Mouse (Mus musculus) embryonic facial prominence, embryonic 13.5 days (tissue): ENCODE results near the gene Fitm1. TPM values are rescaled to one million over a fixed set of nuclear protein-coding genes. Genes with fewer than 3 reads are reported as not detected.
A peak's percentile ranks its signal among the peaks of the same experiment; 100 is the strongest.

ENCODE experiments used
- ATAC-seq: fragments of 200-750 bp; cut with Nextera tagmentation; 2 replicates; pipeline ENCODE4 v1.8.0; 2017; ENCODE audit warnings: low read depth; ENCODE audit not compliant: insufficient number of reproducible peaks, insufficient read depth, low FRiP score, low TSS enrichment
- H3K27ac ChIP-seq: fragments of 300-500 bp; sonication (generic); 2 replicates; pipeline ENCODE4 v1.5.1; 2015; ENCODE audit warnings: moderate library complexity, mild to moderate bottlenecking, inconsistent platforms
- H3K27me3 ChIP-seq: fragments of 300-500 bp; sonication (generic); 2 replicates; pipeline ENCODE4 v1.6.1; 2015; ENCODE audit warnings: mild to moderate bottlenecking, inconsistent platforms
- H3K36me3 ChIP-seq: fragments of 300-500 bp; sonication (generic); 2 replicates; pipeline ENCODE4 v1.6.1; 2015; ENCODE audit warnings: mild to moderate bottlenecking, inconsistent platforms
- H3K4me1 ChIP-seq: fragments of 300-500 bp; sonication (generic); 2 replicates; pipeline ENCODE4 v1.6.1; 2015; ENCODE audit warnings: inconsistent platforms
- H3K4me2 ChIP-seq: fragments of 300-500 bp; sonication (generic); 2 replicates; pipeline ENCODE4 v1.6.1; 2015; ENCODE audit warnings: moderate library complexity, mild to moderate bottlenecking, inconsistent platforms
- H3K4me3 ChIP-seq: fragments of 300-500 bp; sonication (generic); 2 replicates; pipeline ENCODE4 v1.5.1; 2015; ENCODE audit warnings: mild to moderate bottlenecking, inconsistent platforms
- H3K9ac ChIP-seq: fragments of 300-500 bp; sonication (generic); 2 replicates; pipeline ENCODE4 v1.6.1; 2015; ENCODE audit warnings: mild to moderate bottlenecking, inconsistent platforms
- H3K9me3 ChIP-seq: fragments of 300-500 bp; sonication (generic); 2 replicates; pipeline ENCODE4 v1.6.1; 2016; ENCODE audit warnings: inconsistent platforms
- WGBS: fragments of 180-500 bp; shearing (Covaris S2); methylation state at CpG from one replicate; pipeline ENCODE4 v1.1.7; 2015; ENCODE audit warnings: mixed read lengths; 5-methylcytosine and 5-hydroxymethylcytosine counted together
- polyA plus RNA-seq: library from polyadenylated mRNA; unstranded; fragments of >200 nt; fragmentation: Nextera tagmentation; extraction: Ambion mirVana; gene quantifications from 2 replicates; pipeline ENCODE4 v1.2.1, GENCODE M21; 2015

Fitm1 gene
- polyA plus RNA-seq, 1 experiment from 2014 or later: 5.3 TPM

GRCm38 (mm10) chr14:55570588-55570987, 4.8 kb upstream of the Fitm1 start:
- Histone ChIP-seq H3K27me3 (no peaks in the 10 kb centered on the region), H3K36me3 (peaks cover 47% of the 10 kb centered on the region), H3K4me3 (no peak overlapping the region), H3K9me3 (no peaks in the 10 kb centered on the region), H3K4me2 (no peak overlapping the region), H3K9ac (no peak overlapping the region), H3K4me1 (0 out of 2 replicates have a peak, but pooled peaks cover 4% of the 10 kb centered on the region), H3K27ac (no peak overlapping the region)
- no peak for ATAC-seq
- 91% methylated on average over 2 of the region's 2 CpGs for WGBS

- 0 out of 2 replicates have a peak, but pooled peaks cover 5% of the 10 kb centered on the region for H3K4me1 ChIP-seq
- no peaks in the 10 kb centered on the region for H3K9me3 ChIP-seq
- H3K4me3 ChIP-seq: no peak overlapping the region
- H3K27me3 ChIP-seq: no peaks in the 10 kb centered on the region
- no peak overlapping the region for H3K4me2 ChIP-seq
- H3K27ac ChIP-seq: no peak overlapping the region
- H3K36me3 ChIP-seq: peaks cover 35% of the 10 kb centered on the region
- no peak overlapping the region for H3K9ac ChIP-seq
- ATAC-seq: no peak
Measured at GRCm38 (mm10) chr14:55571760-55572159, 3.7 kb upstream of the Fitm1 start.

- ATAC-seq: no peak
- H3K27me3 ChIP-seq: no peaks in the 10 kb centered on the region
- H3K4me2 ChIP-seq: no peak overlapping the region
- no peaks in the 10 kb centered on the region for H3K9me3 ChIP-seq
- peaks cover 14% of the 10 kb centered on the region for H3K4me1 ChIP-seq
- H3K36me3 ChIP-seq: peaks cover 13% of the 10 kb centered on the region
- 0 out of 2 replicates have a peak overlapping the region, but pooled peaks have one; percentile 32 for H3K9ac ChIP-seq
- H3K27ac ChIP-seq: no peak overlapping the region
- 67% methylated on average over 13 of the region's 13 CpGs for WGBS
- no peak overlapping the region for H3K4me3 ChIP-seq
Measured at GRCm38 (mm10) chr14:55575711-55576110, 294 bp downstream of the Fitm1 start.

GRCm38 (mm10) chr14:55576376-55576775, 959 bp downstream of the Fitm1 start:
- peaks cover 14% of the 10 kb centered on the region for H3K4me1 ChIP-seq
- H3K27me3 ChIP-seq: no peaks in the 10 kb centered on the region
- H3K4me3 ChIP-seq: no peak overlapping the region
- no peak for ATAC-seq
- 74% methylated on average over 16 of the region's 16 CpGs for WGBS
- H3K36me3 ChIP-seq: peaks cover 16% of the 10 kb centered on the region
- no peak overlapping the region for H3K4me2 ChIP-seq
- no peak overlapping the region for H3K27ac ChIP-seq
- no peaks in the 10 kb centered on the region for H3K9me3 ChIP-seq
- H3K9ac ChIP-seq: no peak overlapping the region

GRCm38 (mm10) chr14:55577871-55578667, 2.7 kb downstream of the Fitm1 start, which contains the start of gene Psme1:
Gene Psme1 (plus strand): TSS chr14:55578123.
- under 1% methylated on average over 27 of the region's 32 CpGs for WGBS
- peaks cover 14% of the 10 kb centered on the region for H3K4me1 ChIP-seq
- H3K4me2 ChIP-seq: peak within 1 kb of the TSS; percentile 73
- H3K36me3 ChIP-seq: peaks cover 26% of the 10 kb centered on the region
- H3K9ac ChIP-seq: peak within 1 kb of the TSS; percentile 95
- H3K27me3 ChIP-seq: no peaks in the 10 kb centered on the region
- peak within 1 kb of the TSS; percentile 78 for H3K27ac ChIP-seq
- ATAC-seq: peak; percentile 89
- H3K4me3 ChIP-seq: peak within 1 kb of the TSS; percentile 82
- H3K9me3 ChIP-seq: no peaks in the 10 kb centered on the region

GRCm38 (mm10) chr14:55578668-55579269, 3.4 kb downstream of the Fitm1 start:
- no peaks in the 10 kb centered on the region for H3K27me3 ChIP-seq
- H3K4me2 ChIP-seq: peak overlapping the region; percentile 73
- peak; percentile 34 for ATAC-seq
- H3K9me3 ChIP-seq: no peaks in the 10 kb centered on the region
- H3K4me1 ChIP-seq: peaks cover 14% of the 10 kb centered on the region
- peak overlapping the region; percentile 82 for H3K4me3 ChIP-seq
- peaks cover 26% of the 10 kb centered on the region for H3K36me3 ChIP-seq
- H3K27ac ChIP-seq: peak overlapping the region; percentile 78
- 27% methylated on average over 6 of the region's 6 CpGs for WGBS
- peak overlapping the region; percentile 95 for H3K9ac ChIP-seq

GRCm38 (mm10) chr14:55579511-55580496, 4.4 kb downstream of the Fitm1 start:
- Histone ChIP-seq H3K9me3 (no peaks in the 10 kb centered on the region), H3K27me3 (peaks cover 7% of the 10 kb centered on the region; the same call in 1 of the 2 replicates), H3K4me2 (0 out of 2 replicates have a peak overlapping the region, but pooled peaks have one; percentile 73), H3K9ac (no peak overlapping the region; the same call in 1 of the 2 replicates), H3K36me3 (peaks cover 26% of the 10 kb centered on the region), H3K4me1 (peaks cover 20% of the 10 kb centered on the region), H3K27ac (no peak overlapping the region), H3K4me3 (0 out of 2 replicates have a peak overlapping the region, but pooled peaks have one; percentile 3)
- WGBS: 84% methylated on average over 23 of the region's 23 CpGs
- no peak for ATAC-seq

- H3K4me3 ChIP-seq: no peak overlapping the region
- no peak overlapping the region for H3K4me2 ChIP-seq
- no peaks in the 10 kb centered on the region for H3K9me3 ChIP-seq
- H3K9ac ChIP-seq: no peak overlapping the region
- peaks cover 24% of the 10 kb centered on the region for H3K4me1 ChIP-seq
- H3K27me3 ChIP-seq: peaks cover 9% of the 10 kb centered on the region; the same call in 1 of the 2 replicates
- 96% methylated on average over 16 of the region's 16 CpGs for WGBS
- H3K36me3 ChIP-seq: peaks cover 26% of the 10 kb centered on the region
- H3K27ac ChIP-seq: no peak overlapping the region
- ATAC-seq: no peak
Measured at GRCm38 (mm10) chr14:55580731-55581130, 5.3 kb downstream of the Fitm1 start.

GRCm38 (mm10) chr14:55581981-55582681, 6.7 kb downstream of the Fitm1 start:
- no peaks in the 10 kb centered on the region for H3K9me3 ChIP-seq
- peaks cover 24% of the 10 kb centered on the region for H3K4me1 ChIP-seq
- no peak overlapping the region for H3K4me3 ChIP-seq
- no peak overlapping the region for H3K9ac ChIP-seq
- H3K27me3 ChIP-seq: peaks cover 9% of the 10 kb centered on the region; the same call in 1 of the 2 replicates
- H3K4me2 ChIP-seq: no peak overlapping the region
- peaks cover 28% of the 10 kb centered on the region for H3K36me3 ChIP-seq
- no peak overlapping the region for H3K27ac ChIP-seq
- ATAC-seq: no peak
- 68% methylated on average over 9 of the region's 9 CpGs for WGBS

GRCm38 (mm10) chr14:55584303-55584701, 8.9 kb downstream of the Fitm1 start:
- peaks cover 9% of the 10 kb centered on the region; the same call in 1 of the 2 replicates for H3K27me3 ChIP-seq
- H3K4me2 ChIP-seq: peak overlapping the region; percentile 87
- H3K9me3 ChIP-seq: no peaks in the 10 kb centered on the region
- peak overlapping the region; percentile 52 for H3K4me3 ChIP-seq
- H3K36me3 ChIP-seq: peaks cover 49% of the 10 kb centered on the region
- H3K4me1 ChIP-seq: peaks cover 16% of the 10 kb centered on the region
- H3K9ac ChIP-seq: peak overlapping the region; percentile 74
- no peak overlapping the region for H3K27ac ChIP-seq
- no peak for ATAC-seq
- 36% methylated on average over 5 of the region's 5 CpGs for WGBS
